Mouse (Mus musculus): ENCODE data around the gene Cdh4. TPM values are rescaled to one million over a fixed set of nuclear protein-coding genes. Genes with fewer than 3 reads are reported as not detected.
A peak's percentile ranks its signal among the peaks of the same experiment; 100 is the strongest.

The Cdh4 gene
- polyA plus RNA-seq, 1 experiment from 2014 or later, result 39.6 TPM

DNA sequence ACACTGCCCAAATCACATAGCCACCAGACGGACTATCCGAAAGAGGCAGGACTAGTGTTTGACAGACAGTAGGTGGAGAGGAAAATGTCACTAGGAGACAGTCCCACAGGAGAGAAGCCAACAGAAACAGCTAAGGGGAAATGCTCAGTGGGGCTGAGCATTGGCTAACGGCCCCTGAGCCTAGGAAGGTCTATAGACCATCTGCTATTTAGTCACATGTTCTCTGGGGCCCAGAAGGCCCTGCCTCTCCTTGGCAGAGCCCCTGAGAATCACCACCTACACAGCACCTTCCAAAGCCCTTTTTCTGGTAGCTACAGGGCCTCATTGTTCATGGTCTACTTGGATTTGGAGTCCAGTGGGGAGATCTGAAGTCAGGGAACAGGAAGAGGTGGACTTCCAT lies 271.9 kb downstream of the Cdh4 start:
- 83% methylated on average over 3 of the region's 3 CpGs for WGBS
- Histone ChIP-seq H3K36me3 (no peaks in the 10 kb centered on the region), H3K4me3 (replicated peaks) (no peak overlapping the region), H3K9me3 (replicated peaks) (no peaks in the 10 kb centered on the region), H3K27ac (replicated peaks) (no peak overlapping the region), H3K4me2 (no peak overlapping the region), H3K27me3 (replicated peaks) (no peaks in the 10 kb centered on the region), H3K9ac (replicated peaks) (no peak overlapping the region), H3K4me1 (no peaks in the 10 kb centered on the region)
- ATAC-seq (ENCODE audit: low FRiP score), result no peak

DNA sequence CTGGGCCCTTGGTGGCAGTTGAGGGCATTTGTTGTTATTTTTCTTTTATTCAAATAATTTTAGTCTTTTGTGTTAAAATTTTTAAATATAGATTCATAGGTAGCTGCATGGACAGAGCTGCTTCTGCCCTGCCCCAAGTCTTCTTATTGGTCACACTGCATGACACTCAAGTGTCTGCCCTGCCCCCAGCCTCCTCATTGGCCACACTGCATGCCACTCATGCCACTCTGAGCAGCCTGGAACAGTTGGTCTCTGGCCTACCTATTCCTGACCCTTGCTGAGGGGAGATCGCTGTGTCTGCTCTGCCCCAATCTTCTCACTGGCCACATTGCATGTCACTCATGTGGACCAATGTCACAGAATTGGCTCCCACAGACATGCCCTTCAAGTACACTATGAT lies 273.1 kb downstream of the Cdh4 start:
- Histone ChIP-seq H3K4me3 (replicated peaks) (no peak overlapping the region), H3K9me3 (replicated peaks) (no peaks in the 10 kb centered on the region), H3K36me3 (no peaks in the 10 kb centered on the region), H3K4me1 (peaks cover 4% of the 10 kb centered on the region; the same call in 1 of the 2 replicates), H3K4me2 (no peak overlapping the region), H3K27me3 (replicated peaks) (no peaks in the 10 kb centered on the region), H3K9ac (replicated peaks) (no peak overlapping the region), H3K27ac (replicated peaks) (no peak overlapping the region)
- ATAC-seq (ENCODE audit: low FRiP score), result no peak
- 97% methylated on average over 1 of the region's 1 CpGs for WGBS

DNA sequence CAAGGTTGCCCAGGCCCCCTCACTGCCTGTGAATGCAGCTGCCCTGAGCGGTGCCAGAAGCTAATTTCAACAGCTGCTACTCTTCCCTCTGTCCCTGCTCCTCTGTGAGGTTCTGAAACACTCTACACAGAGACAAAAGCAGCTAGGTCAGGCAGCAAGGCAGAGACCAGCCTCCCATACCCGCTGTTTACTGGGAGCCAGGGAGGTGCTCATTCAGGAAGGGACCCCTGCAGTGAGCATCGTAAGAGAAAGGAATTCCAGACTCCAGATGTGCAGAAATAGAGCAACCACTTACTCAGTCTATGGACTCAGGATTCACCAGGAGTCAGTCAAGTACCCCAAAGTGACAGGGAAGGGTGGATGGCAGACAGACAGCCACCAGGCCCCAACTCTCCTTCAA lies 278.1 kb downstream of the Cdh4 start:
- Histone ChIP-seq H3K4me2 (no peak overlapping the region), H3K9ac (replicated peaks) (no peak overlapping the region), H3K36me3 (no peaks in the 10 kb centered on the region), H3K27me3 (replicated peaks) (no peaks in the 10 kb centered on the region), H3K9me3 (replicated peaks) (no peaks in the 10 kb centered on the region), H3K27ac (replicated peaks) (no peak overlapping the region), H3K4me1 (peaks cover 14% of the 10 kb centered on the region), H3K4me3 (replicated peaks) (no peak overlapping the region)
- 21% methylated on average over 3 of the region's 3 CpGs for WGBS
- no peak for ATAC-seq (ENCODE audit: low FRiP score)

DNA sequence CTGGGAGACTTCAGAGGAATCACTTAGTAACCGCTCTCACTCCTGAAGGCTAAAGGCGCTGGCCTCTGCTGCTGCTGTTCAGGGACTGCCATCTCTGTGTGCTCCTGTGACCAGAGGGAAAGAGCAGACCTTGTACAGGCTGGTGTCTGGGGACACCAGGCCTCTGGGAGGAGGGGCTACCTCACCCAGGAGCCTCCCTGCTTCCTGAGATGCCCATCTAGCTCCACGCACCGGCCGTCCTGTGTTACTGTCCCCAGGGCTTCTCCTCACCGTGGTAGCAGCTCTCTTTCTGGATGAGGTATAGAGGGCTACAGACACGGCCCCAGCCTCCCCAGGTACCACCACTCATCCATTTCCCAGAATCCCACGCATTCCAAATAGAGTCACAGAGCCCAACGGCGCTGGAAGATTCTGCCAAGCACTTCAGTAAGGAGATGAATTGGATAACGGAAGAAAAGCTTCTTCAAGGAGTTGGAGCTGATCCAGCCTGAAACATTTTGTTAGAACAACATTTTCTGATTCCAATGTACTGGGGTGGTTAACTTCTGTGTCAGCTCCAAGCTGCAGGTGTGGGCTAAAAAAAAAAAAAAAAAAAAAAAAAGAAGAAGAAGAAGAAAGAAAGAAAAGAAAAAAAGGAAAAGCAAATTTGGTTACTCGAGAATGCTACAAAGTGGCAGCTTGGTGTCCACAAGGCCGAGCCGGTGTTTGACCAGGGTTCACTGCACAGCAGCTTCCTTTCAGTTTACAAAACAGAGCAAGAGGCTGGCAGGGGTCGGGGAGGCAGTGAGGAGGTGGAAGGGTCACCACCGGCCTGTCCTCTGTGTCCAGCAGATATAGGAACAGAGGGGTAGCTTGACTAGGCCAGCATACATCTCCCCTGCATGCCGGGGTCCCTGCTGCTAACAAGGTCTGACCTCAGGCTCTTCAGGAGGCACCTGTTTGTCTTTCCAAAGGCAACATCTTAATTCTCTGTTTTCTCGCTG lies 279.6 kb downstream of the Cdh4 start:
- no peak for ATAC-seq (ENCODE audit: low FRiP score)
- Histone ChIP-seq H3K4me3 (replicated peaks) (no peak overlapping the region), H3K4me2 (no peak overlapping the region), H3K9me3 (replicated peaks) (no peaks in the 10 kb centered on the region), H3K4me1 (peaks cover 14% of the 10 kb centered on the region), H3K36me3 (no peaks in the 10 kb centered on the region), H3K9ac (replicated peaks) (no peak overlapping the region), H3K27me3 (replicated peaks) (no peaks in the 10 kb centered on the region), H3K27ac (replicated peaks) (no peak overlapping the region)
- WGBS, result 57% methylated on average over 18 of the region's 18 CpGs

DNA sequence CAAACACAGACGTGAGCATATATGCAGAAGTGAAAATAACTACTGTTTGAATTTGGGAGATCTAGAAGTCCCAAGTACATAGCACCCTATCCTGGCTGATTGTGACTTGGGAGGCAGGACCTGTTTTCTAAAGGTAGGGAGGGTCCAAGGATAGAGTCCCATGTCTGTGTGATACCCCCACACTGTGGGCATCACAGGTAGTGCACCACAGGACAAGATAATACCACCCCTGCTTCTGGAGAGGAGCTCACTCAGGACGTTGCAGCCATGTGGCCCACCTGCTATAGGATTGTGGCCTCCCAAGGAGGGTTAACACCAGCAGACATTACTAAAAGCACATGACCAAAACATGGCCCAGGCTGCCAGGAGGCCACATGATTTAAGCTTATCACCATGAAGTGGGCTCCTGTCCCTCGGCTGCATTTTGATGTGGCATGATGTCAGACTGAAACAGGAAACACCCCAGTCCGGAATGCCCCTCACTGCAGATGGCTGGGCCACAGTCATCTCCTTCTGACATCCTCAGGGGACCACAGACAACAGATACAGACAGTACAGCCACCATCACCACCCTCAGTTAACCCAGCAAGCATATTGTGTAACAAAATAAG lies 280.6 kb downstream of the Cdh4 start:
- no peak for ATAC-seq (ENCODE audit: low FRiP score)
- H3K9ac ChIP-seq (replicated peaks), result no peak overlapping the region
- 66% methylated on average over 4 of the region's 4 CpGs for WGBS

DNA sequence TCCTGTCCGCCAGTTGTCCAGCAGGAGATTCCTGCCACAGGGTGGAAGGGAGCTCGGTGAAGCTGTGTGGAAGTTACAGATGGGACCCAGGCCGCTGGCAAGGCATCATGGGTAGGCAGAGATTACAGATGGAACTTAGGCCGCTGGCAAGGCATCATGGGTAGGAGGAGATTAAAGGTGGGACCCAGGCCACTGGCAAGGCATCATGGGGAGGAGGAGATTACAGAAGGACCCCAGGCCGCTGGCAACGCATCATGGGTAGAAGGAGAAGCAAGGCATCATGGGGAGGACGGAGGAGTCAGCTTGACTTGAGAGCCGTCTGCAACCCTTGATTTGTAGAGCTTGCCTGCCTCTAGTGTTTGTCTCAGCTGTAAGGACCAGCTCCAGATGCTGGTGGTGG lies 281.2 kb downstream of the Cdh4 start:
- Histone ChIP-seq H3K4me2 (no peak overlapping the region), H3K36me3 (no peaks in the 10 kb centered on the region), H3K4me3 (replicated peaks) (no peak overlapping the region), H3K9me3 (replicated peaks) (no peaks in the 10 kb centered on the region), H3K27me3 (replicated peaks) (no peaks in the 10 kb centered on the region), H3K9ac (replicated peaks) (no peak overlapping the region), H3K4me1 (peaks cover 14% of the 10 kb centered on the region), H3K27ac (replicated peaks) (no peak overlapping the region)
- 89% methylated on average over 8 of the region's 8 CpGs for WGBS
- no peak for ATAC-seq (ENCODE audit: low FRiP score)

More for the DNA sequence above, 280.6 kb downstream of the Cdh4 start:
- Histone ChIP-seq H3K4me1 (peaks cover 14% of the 10 kb centered on the region), H3K4me2 (no peak overlapping the region), H3K4me3 (replicated peaks) (no peak overlapping the region), H3K27ac (replicated peaks) (no peak overlapping the region), H3K36me3 (no peaks in the 10 kb centered on the region), H3K27me3 (replicated peaks) (no peaks in the 10 kb centered on the region), H3K9me3 (replicated peaks) (no peaks in the 10 kb centered on the region)

DNA sequence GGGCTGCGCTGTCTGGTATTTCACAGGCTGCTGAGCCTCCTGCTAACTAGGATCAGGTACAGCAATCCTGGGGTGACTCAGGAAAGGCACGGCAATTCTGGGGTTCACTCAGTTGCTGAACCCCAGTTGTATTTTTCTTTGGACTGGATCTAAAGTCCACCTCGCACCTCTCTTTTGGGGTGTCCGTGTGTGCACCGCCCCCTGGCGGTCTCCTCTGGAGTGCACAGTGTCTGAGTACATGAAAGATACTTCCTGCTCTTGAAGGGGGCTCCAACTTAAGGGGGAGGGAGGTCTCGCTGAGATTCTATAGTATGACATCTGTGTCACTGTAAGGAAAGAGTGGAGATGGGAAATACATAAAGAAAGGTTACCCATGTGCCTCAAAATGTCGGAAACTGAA lies 286.8 kb downstream of the Cdh4 start:
- H3K4me2 ChIP-seq, result no peak overlapping the region
- H3K9me3 ChIP-seq (replicated peaks), result no peaks in the 10 kb centered on the region
- H3K27me3 ChIP-seq (replicated peaks), result 0 out of 2 replicates have a peak, but pooled peaks cover 3% of the 10 kb centered on the region
- no peaks in the 10 kb centered on the region for H3K36me3 ChIP-seq
- H3K4me3 ChIP-seq (replicated peaks), result no peak overlapping the region
- H3K9ac ChIP-seq (replicated peaks), result no peak overlapping the region
- no peak for ATAC-seq (ENCODE audit: low FRiP score)
- no peak overlapping the region for H3K27ac ChIP-seq (replicated peaks)
- peaks cover 24% of the 10 kb centered on the region for H3K4me1 ChIP-seq
- WGBS, result 63% methylated on average over 8 of the region's 8 CpGs

DNA sequence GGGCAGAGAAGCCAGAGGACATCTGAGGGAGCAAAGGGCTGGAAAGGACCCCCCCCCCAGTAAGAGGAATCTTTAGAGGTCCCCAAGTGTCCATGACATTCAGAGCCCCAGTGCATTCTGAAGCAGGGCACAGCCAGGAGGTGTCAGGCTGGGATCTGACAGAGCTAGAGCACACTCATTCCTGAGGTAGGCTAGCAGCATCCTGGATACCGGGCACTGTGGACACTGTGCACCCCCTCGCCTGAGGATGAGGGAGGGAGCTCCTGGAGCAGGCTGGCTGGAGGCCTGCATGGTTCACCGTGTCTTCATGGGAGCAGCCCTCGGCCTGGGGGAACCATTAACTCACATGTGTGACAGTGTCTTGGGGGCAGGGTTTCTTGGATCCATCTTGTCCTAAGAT lies 287.6 kb downstream of the Cdh4 start:
- H3K4me1 ChIP-seq, result peaks cover 24% of the 10 kb centered on the region
- no peaks in the 10 kb centered on the region for H3K9me3 ChIP-seq (replicated peaks)
- 0 out of 2 replicates have a peak, but pooled peaks cover 7% of the 10 kb centered on the region for H3K27me3 ChIP-seq (replicated peaks)
- 64% methylated on average over 4 of the region's 4 CpGs for WGBS
- no peak overlapping the region for H3K9ac ChIP-seq (replicated peaks)
- peak; percentile 32; the same call in 1 of the 2 replicates for ATAC-seq (ENCODE audit: low FRiP score)
- no peak overlapping the region for H3K27ac ChIP-seq (replicated peaks)
- no peak overlapping the region for H3K4me2 ChIP-seq
- no peaks in the 10 kb centered on the region for H3K36me3 ChIP-seq
- no peak overlapping the region for H3K4me3 ChIP-seq (replicated peaks)

DNA sequence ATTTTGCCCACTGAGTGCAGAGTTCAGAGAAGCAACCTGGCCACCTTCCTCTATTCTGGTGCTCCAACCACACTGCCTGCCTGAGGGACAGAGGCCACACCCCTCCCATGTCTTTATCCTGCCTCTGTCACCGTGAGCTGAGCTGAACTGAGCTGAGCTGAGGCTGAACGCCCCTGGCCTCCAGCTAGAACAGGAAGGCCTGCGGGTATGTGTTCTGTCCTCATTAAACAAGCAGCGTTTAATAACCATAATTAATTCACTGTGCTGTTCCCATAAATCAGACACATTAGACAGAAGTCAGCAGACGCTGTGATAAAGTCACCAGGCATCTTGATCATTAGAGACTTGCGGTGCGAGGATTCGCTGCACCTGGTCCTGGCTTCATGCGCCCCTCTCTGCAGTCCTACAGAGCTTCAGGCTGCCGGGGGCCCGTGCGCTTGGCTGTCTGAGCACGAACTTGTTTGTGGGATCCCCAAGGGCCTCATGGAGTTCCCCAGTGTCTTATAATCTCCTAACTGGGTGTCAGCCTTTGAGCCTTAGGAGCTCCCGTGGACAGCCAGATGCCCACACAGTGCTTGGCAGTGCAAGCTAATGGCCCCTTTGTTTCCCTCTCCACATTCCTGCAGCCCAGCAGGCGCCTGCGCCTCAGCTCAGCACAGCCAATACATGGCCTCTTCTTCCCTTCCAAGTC lies 291.1 kb downstream of the Cdh4 start:
- no peaks in the 10 kb centered on the region for H3K36me3 ChIP-seq
- no peaks in the 10 kb centered on the region for H3K9me3 ChIP-seq (replicated peaks)
- WGBS, result 20% methylated on average over 16 of the region's 16 CpGs
- peaks cover 29% of the 10 kb centered on the region for H3K4me1 ChIP-seq
- no peak overlapping the region; the same call in 1 of the 2 replicates for H3K27ac ChIP-seq (replicated peaks)
- no peak overlapping the region for H3K9ac ChIP-seq (replicated peaks)
- ATAC-seq (ENCODE audit: low FRiP score), result peak; percentile 64
- no peak overlapping the region for H3K4me3 ChIP-seq (replicated peaks)
- H3K27me3 ChIP-seq (replicated peaks), result 0 out of 2 replicates have a peak, but pooled peaks cover 7% of the 10 kb centered on the region
- no peak overlapping the region for H3K4me2 ChIP-seq

DNA sequence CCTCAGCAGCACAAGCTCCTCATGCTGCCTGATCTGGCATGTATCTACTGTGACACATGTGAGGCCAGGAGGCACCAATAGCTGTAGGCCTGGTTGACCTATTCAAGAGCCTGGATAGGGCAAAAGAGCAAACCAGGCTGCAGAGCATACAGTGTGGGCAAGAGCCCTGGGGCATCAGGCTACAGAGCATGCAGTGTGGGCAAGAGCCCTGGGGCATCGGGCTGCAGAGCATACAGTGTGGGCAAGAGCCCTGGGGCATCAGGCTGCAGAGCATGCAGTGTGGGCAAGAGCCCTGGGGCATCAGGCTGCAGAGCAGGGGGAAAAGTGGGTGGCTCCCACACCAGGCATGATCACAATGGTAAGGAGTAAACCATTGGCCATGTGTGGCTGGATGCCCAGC lies 300.2 kb downstream of the Cdh4 start:
- WGBS, result 100% methylated on average over 1 of the region's 1 CpGs
- Histone ChIP-seq H3K27me3 (replicated peaks) (no peaks in the 10 kb centered on the region), H3K27ac (replicated peaks) (no peak overlapping the region), H3K4me2 (no peak overlapping the region), H3K4me1 (0 out of 2 replicates have a peak, but pooled peaks cover 6% of the 10 kb centered on the region), H3K9me3 (replicated peaks) (no peaks in the 10 kb centered on the region), H3K9ac (replicated peaks) (no peak overlapping the region), H3K4me3 (replicated peaks) (no peak overlapping the region), H3K36me3 (no peaks in the 10 kb centered on the region)
- ATAC-seq (ENCODE audit: low FRiP score), result no peak

DNA sequence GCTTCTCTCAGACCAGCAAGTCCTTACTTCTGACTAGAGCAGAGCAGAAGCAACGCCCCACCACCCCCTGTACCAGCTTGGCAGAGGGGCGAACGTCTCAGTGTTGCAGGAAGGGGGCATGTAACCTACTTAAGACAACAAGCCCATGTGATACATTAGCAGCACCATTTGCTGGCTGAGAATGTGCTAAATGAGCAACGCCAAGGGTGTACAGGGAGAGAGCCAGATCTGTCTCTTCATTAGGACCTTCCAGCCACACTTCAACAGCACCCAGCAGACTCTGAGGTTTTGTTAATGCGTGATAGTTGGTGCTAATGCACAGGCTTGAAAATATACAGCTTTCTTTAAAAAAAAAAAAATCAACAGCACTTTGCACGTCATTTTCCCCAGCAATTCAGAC lies 300.6 kb downstream of the Cdh4 start:
- H3K27ac ChIP-seq (replicated peaks), result no peak overlapping the region
- 0 out of 2 replicates have a peak, but pooled peaks cover 6% of the 10 kb centered on the region for H3K4me1 ChIP-seq
- no peaks in the 10 kb centered on the region for H3K36me3 ChIP-seq
- H3K4me2 ChIP-seq, result no peak overlapping the region
- H3K9ac ChIP-seq (replicated peaks), result no peak overlapping the region
- H3K9me3 ChIP-seq (replicated peaks), result no peaks in the 10 kb centered on the region
- ATAC-seq (ENCODE audit: low FRiP score), result no peak
- no peaks in the 10 kb centered on the region for H3K27me3 ChIP-seq (replicated peaks)
- H3K4me3 ChIP-seq (replicated peaks), result no peak overlapping the region
- 81% methylated on average over 6 of the region's 6 CpGs for WGBS

Data from neural tube, embryonic 15.5 days (tissue).